Mouse (Mus musculus): ENCODE measurements around the gene Sh3bgrl3. TPM values are rescaled to one million over a fixed set of nuclear protein-coding genes. Genes with fewer than 3 reads are reported as not detected.

The Sh3bgrl3 gene
- polyA plus RNA-seq (2014; fragmentation: Illumina TruSeq; extraction: RNeasy Lipid Tissue Mini Kit (QIAGEN cat#74804); ENCODE audit: low read depth, low replicate concordance) = 3.2 TPM

DNA sequence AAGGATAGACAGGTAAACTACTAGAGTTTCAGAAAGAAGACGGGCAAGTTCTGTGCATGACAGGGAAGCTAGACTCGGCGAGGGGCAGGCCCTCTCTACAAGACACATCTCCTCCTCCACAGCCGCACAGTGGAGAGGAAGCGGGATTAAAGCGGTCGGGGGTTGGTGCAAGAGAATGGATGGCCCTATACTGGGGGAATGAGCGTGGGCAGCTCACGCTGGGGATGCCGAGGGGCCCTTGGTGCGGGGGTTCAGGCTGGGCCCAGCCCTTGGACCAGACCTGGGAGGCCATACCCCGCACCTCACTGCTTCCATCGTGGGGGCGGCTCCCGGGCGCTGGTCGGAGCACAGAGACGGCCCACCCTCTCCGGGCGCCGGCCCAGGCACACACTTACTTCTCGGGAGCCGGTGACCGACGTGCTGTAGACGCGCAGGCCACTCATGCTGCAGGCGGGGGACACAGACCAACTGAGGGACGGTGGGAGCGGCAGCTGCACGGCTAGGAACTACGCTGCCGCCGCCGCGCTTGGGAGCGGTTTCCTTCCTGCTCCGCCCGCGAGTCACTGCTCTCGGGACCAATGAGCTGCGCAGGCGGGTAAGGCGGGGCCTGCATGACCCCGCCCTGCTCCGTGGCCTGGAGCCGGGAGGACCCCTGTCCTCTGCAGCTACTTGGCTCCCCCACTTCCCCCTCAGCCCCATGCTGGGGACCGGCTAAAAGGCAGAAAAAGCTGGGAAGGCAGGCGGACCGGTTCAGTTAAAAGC, at the start of gene Sh3bgrl3:
Gene Sh3bgrl3 (minus strand): TSS at position 569 of the 762 bp plus-strand sequence.

GRCm38 (mm10) chr4:134101979-134102741, 26.4 kb downstream of the Sh3bgrl3 start, which contains the start of gene Ubxn11:
Ubxn11 (plus strand) TSS chr4:134102570.

DNA sequence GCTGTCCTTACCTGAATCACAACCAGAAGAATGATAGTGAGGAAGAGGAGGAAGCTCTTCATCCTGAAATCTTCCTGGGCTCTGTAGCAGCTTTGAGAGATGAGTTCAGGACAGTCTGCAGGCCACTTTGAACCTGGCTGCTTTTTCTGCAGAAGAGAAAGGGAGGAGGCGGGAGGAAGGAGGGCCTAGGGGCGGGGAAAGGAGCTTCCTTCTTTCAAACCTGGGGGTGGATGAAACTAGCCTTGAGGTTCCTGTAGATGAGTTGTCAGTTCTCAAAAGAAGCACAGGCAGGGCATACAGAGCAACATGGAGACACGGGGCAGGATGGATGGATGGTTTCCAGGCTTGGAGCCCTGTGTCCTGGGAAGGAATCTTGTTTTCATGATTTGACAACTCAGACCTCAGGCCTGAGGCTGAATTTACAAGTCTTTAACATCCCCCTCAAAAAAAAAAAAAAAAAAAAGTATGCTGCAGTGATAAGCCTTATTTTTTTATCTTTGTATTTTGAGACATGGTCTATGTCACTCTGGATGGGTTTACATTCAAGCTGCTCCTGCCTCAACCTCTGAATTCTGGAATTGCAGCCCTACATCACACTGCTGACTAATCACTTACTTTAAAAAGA, 33.6 kb downstream of the Sh3bgrl3 start, which contains the start of gene Cd52:
Gene Cd52 (minus strand): TSS at position 160 of the 625 bp plus-strand sequence.

Other genes with a start within 250 kb of the Sh3bgrl3 start
- 4.0 TPM for gene Rps6ka1, start 241.0 kb downstream of the Sh3bgrl3 start, polyA plus RNA-seq (2014; fragmentation: Illumina TruSeq; extraction: RNeasy Lipid Tissue Mini Kit (QIAGEN cat#74804); ENCODE audit: low read depth, low replicate concordance)
- 152 TPM for gene Hmgn2, start 160.1 kb downstream of the Sh3bgrl3 start, polyA plus RNA-seq (2014; fragmentation: Illumina TruSeq; extraction: RNeasy Lipid Tissue Mini Kit (QIAGEN cat#74804); ENCODE audit: low read depth, low replicate concordance)
- 11.6 TPM for gene Dhdds, start 127.9 kb downstream of the Sh3bgrl3 start, polyA plus RNA-seq (2014; fragmentation: Illumina TruSeq; extraction: RNeasy Lipid Tissue Mini Kit (QIAGEN cat#74804); ENCODE audit: low read depth, low replicate concordance)
- gene Lin28a, start 109.9 kb downstream of the Sh3bgrl3 start, polyA plus RNA-seq (2014; fragmentation: Illumina TruSeq; extraction: RNeasy Lipid Tissue Mini Kit (QIAGEN cat#74804); ENCODE audit: low read depth, low replicate concordance) = 3.3 TPM
- not detected for gene Zfp683, start 75.0 kb downstream of the Sh3bgrl3 start, polyA plus RNA-seq (2014; fragmentation: Illumina TruSeq; extraction: RNeasy Lipid Tissue Mini Kit (QIAGEN cat#74804); ENCODE audit: low read depth, low replicate concordance)
- gene Crybg2, start 68.0 kb downstream of the Sh3bgrl3 start, polyA plus RNA-seq (2014; fragmentation: Illumina TruSeq; extraction: RNeasy Lipid Tissue Mini Kit (QIAGEN cat#74804); ENCODE audit: low read depth, low replicate concordance) = 0.17 TPM
- gene Cd52, start 33.7 kb downstream of the Sh3bgrl3 start, polyA plus RNA-seq (2014; fragmentation: Illumina TruSeq; extraction: RNeasy Lipid Tissue Mini Kit (QIAGEN cat#74804); ENCODE audit: low read depth, low replicate concordance) = 12.2 TPM
- gene Ubxn11, start 26.2 kb downstream of the Sh3bgrl3 start, polyA plus RNA-seq (2014; fragmentation: Illumina TruSeq; extraction: RNeasy Lipid Tissue Mini Kit (QIAGEN cat#74804); ENCODE audit: low read depth, low replicate concordance) = 17.0 TPM
- 53.0 TPM for gene Cep85, start 58.3 kb upstream of the Sh3bgrl3 start, polyA plus RNA-seq (2014; fragmentation: Illumina TruSeq; extraction: RNeasy Lipid Tissue Mini Kit (QIAGEN cat#74804); ENCODE audit: low read depth, low replicate concordance)
- gene Gm7534, start 74.2 kb upstream of the Sh3bgrl3 start, polyA plus RNA-seq (2014; fragmentation: Illumina TruSeq; extraction: RNeasy Lipid Tissue Mini Kit (QIAGEN cat#74804); ENCODE audit: low read depth, low replicate concordance) = not detected
- 32.9 TPM for gene Catsper4, start 98.6 kb upstream of the Sh3bgrl3 start, polyA plus RNA-seq (2014; fragmentation: Illumina TruSeq; extraction: RNeasy Lipid Tissue Mini Kit (QIAGEN cat#74804); ENCODE audit: low read depth, low replicate concordance)
- gene Cnksr1, start 109.6 kb upstream of the Sh3bgrl3 start, polyA plus RNA-seq (2014; fragmentation: Illumina TruSeq; extraction: RNeasy Lipid Tissue Mini Kit (QIAGEN cat#74804); ENCODE audit: low read depth, low replicate concordance) = not detected
- gene E130218I03Rik, start 114.9 kb upstream of the Sh3bgrl3 start, polyA plus RNA-seq (2014; fragmentation: Illumina TruSeq; extraction: RNeasy Lipid Tissue Mini Kit (QIAGEN cat#74804); ENCODE audit: low read depth, low replicate concordance) = not detected
- 0.59 TPM for gene Zfp593, start 116.8 kb upstream of the Sh3bgrl3 start, polyA plus RNA-seq (2014; fragmentation: Illumina TruSeq; extraction: RNeasy Lipid Tissue Mini Kit (QIAGEN cat#74804); ENCODE audit: low read depth, low replicate concordance)
- gene Gm30191, start 118.1 kb upstream of the Sh3bgrl3 start, polyA plus RNA-seq (2014; fragmentation: Illumina TruSeq; extraction: RNeasy Lipid Tissue Mini Kit (QIAGEN cat#74804); ENCODE audit: low read depth, low replicate concordance) = not detected
- gene Grrp1, start 125.3 kb upstream of the Sh3bgrl3 start, polyA plus RNA-seq (2014; fragmentation: Illumina TruSeq; extraction: RNeasy Lipid Tissue Mini Kit (QIAGEN cat#74804); ENCODE audit: low read depth, low replicate concordance) = not detected
- gene Pdik1l, start 159.1 kb upstream of the Sh3bgrl3 start, polyA plus RNA-seq (2014; fragmentation: Illumina TruSeq; extraction: RNeasy Lipid Tissue Mini Kit (QIAGEN cat#74804); ENCODE audit: low read depth, low replicate concordance) = 13.0 TPM
- gene Trim63, start 186.3 kb upstream of the Sh3bgrl3 start, polyA plus RNA-seq (2014; fragmentation: Illumina TruSeq; extraction: RNeasy Lipid Tissue Mini Kit (QIAGEN cat#74804); ENCODE audit: low read depth, low replicate concordance) = 0.77 TPM
- gene Slc30a2, start 214.4 kb upstream of the Sh3bgrl3 start, polyA plus RNA-seq (2014; fragmentation: Illumina TruSeq; extraction: RNeasy Lipid Tissue Mini Kit (QIAGEN cat#74804); ENCODE audit: low read depth, low replicate concordance) = 14.4 TPM